10 mouse cellular contexts compared by ENCODE assay signal in the genomic region with DNA sequence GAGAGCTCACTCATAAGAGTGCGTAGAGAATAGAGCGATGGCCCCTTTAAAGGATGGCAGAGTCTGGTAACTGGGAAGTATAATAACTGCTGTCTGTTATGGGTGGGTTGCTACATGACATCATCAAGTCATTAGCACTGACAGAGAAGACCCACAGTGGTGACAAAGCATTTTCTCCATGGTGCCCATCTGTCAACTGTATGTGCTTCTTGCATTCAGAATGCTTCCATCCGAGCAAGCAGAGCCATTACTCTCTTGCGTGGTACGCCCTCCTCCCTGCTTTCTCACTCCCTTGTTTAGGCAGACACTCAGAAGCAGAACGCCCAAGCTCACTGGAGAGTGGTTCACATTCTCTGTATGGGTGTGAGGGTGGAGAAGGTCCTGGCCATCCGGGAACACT.
A peak's percentile ranks its signal among the peaks of the same experiment; 100 is the strongest.
DNase-seq lines count a peak whose midpoint lies in the region; ATAC-seq and TF ChIP-seq lines count a peak whose summit lies in the region.
"Had no signal": no experiment of that assay in that cellular context is flagged by ENCODE, and none has a peak within 500 bp of the region (broad histone marks: within the 10 kb centered on the region; RNA-seq: fewer than 3 reads in every experiment).

No protein-coding gene starts in this region.

- no peak overlapping the region for H3K4me3 ChIP-seq in neural tube, embryonic 13.5 days
- H3K4me3 ChIP-seq in forebrain, postnatal 0 days (ENCODE audit: low read depth, low read length) = no peak overlapping the region
- no peak overlapping the region for H3K4me3 ChIP-seq in neural tube, embryonic 15.5 days (replicated peaks)

- H3K27me3 ChIP-seq in neural tube, embryonic 13.5 days = no peaks in the 10 kb centered on the region
- H3K27me3 ChIP-seq in forebrain, postnatal 0 days (ENCODE audit: insufficient read depth, low read length) = no peaks in the 10 kb centered on the region
- H3K27me3 ChIP-seq in neural tube, embryonic 15.5 days (replicated peaks) = no peaks in the 10 kb centered on the region

- H3K9me3 ChIP-seq in neural tube, embryonic 13.5 days = no peaks in the 10 kb centered on the region
- H3K9me3 ChIP-seq in forebrain, postnatal 0 days (ENCODE audit: low read length) = no peaks in the 10 kb centered on the region
- no peaks in the 10 kb centered on the region for H3K9me3 ChIP-seq in neural tube, embryonic 15.5 days (replicated peaks)

- WGBS in neural tube, embryonic 13.5 days = 69% methylated on average over 7 of the region's 7 CpGs
- WGBS in forebrain, postnatal 0 days = 61% methylated on average over 7 of the region's 7 CpGs
- WGBS in neural tube, embryonic 15.5 days = 66% methylated on average over 7 of the region's 7 CpGs

- no peak overlapping the region for H3K4me2 ChIP-seq in neural tube, embryonic 13.5 days
- no peak overlapping the region for H3K4me2 ChIP-seq in forebrain, postnatal 0 days (ENCODE audit: low read depth)
- H3K4me2 ChIP-seq in neural tube, embryonic 15.5 days = no peak overlapping the region
- H3K4me2 ChIP-seq: heart, embryonic 11.5 days had no signal

- H3K27ac ChIP-seq in neural tube, embryonic 13.5 days (replicated peaks) = peak overlapping the region; percentile 46; the same call in 1 of the 2 replicates
- no peak overlapping the region for H3K27ac ChIP-seq in forebrain, postnatal 0 days (ENCODE audit: low read depth, low read length)
- peak overlapping the region; percentile 24 for H3K27ac ChIP-seq in neural tube, embryonic 15.5 days (replicated peaks)
- H3K27ac ChIP-seq: liver, embryonic 14.5 days had no signal

- no peak overlapping the region for H3K9ac ChIP-seq in neural tube, embryonic 13.5 days
- no peak overlapping the region for H3K9ac ChIP-seq in forebrain, postnatal 0 days
- H3K9ac ChIP-seq in neural tube, embryonic 15.5 days (replicated peaks) = no peak overlapping the region
- H3K9ac ChIP-seq: liver, embryonic 14.5 days had no signal

- ATAC-seq in neural tube, embryonic 13.5 days (ENCODE audit: low read depth) = peak; percentile 50; the same call in 1 of the 2 replicates
- peak; percentile 75 for ATAC-seq in forebrain, postnatal 0 days
- ATAC-seq in neural tube, embryonic 15.5 days (ENCODE audit: low FRiP score) = peak; percentile 37; the same call in 1 of the 2 replicates

- no peaks in the 10 kb centered on the region for H3K36me3 ChIP-seq in neural tube, embryonic 13.5 days
- H3K36me3 ChIP-seq in forebrain, postnatal 0 days (ENCODE audit: insufficient read depth) = no peaks in the 10 kb centered on the region
- H3K36me3 ChIP-seq in neural tube, embryonic 15.5 days = no peaks in the 10 kb centered on the region

- peak; percentile 26 to 48 for DNase-seq in frontal cortex, adult 2 months (ENCODE audit: extremely low spot score in 1 of 2, low spot score in 1 of 2)
- DNase-seq in frontal cortex, postnatal 10 days (ENCODE audit: low spot score in 2 of 2) = no peak
- no peak for DNase-seq in neural tube, embryonic 10.5 days (ENCODE audit: extremely low spot score, low spot score)
- DNase-seq in forebrain, postnatal 0 days = peak; percentile 43
- no peak for DNase-seq in lung, postnatal 36 days
- DNase-seq in natural killer cell, adult 2 months (ENCODE audit: low spot score in 2 of 2) = no peak

- no peak for TF ChIP-seq CTCF in forebrain, postnatal 0 days (IDR thresholded peaks at IDR 0.05; ENCODE audit: low read depth)

- H3K4me1 ChIP-seq in neural tube, embryonic 13.5 days (replicated peaks) = peaks cover 20% of the 10 kb centered on the region
- no peaks in the 10 kb centered on the region; the same call in 1 of the 2 replicates for H3K4me1 ChIP-seq in forebrain, postnatal 0 days (ENCODE audit: insufficient read depth)
- peaks cover 13% of the 10 kb centered on the region for H3K4me1 ChIP-seq in neural tube, embryonic 15.5 days

Comparison
In these comparisons a context has a peak if more than half of its experiments do, and no peak if none do; other contexts are left out.
1. DNase-seq: peak in frontal cortex, adult 2 months (2 of 2) and forebrain, postnatal 0 days (single experiment); none in frontal cortex, postnatal 10 days (0 of 2), neural tube, embryonic 10.5 days (single experiment), lung, postnatal 36 days (single experiment) and natural killer cell, adult 2 months (0 of 2).
2. Peak in every context shown above with its lines, with median percentiles within 50 percentile points of each other: ATAC-seq.